Mouse (Mus musculus) T-helper 2 cell (primary cell): Measurements from ENCODE around the gene Rasal1.

ENCODE experiments used
- in situ Hi-C: fragments of 300-600 bp; cut with MboI, MseI; formaldehyde crosslinking; loops from one replicate; pipeline ENCODE4 v1.15.1; 2025; ENCODE audit warnings: high pct_unique_total_duplicates

The Rasal1 gene

GRCm38 (mm10) chr5:120717136-120717535, 68.5 kb downstream of the Rasal1 start:
- in situ Hi-C loops, result no loop called here

- in situ Hi-C loops, result no loop called here
Measured at GRCm38 (mm10) chr5:120718600-120719378, 70.2 kb downstream of the Rasal1 start.

GRCm38 (mm10) chr5:120721005-120721404, 72.4 kb downstream of the Rasal1 start:
- in situ Hi-C loops, result no loop called here

GRCm38 (mm10) chr5:120725811-120726455, 77.3 kb downstream of the Rasal1 start:
- in situ Hi-C loops, result no loop called here
